In genomic region chr2:33444358-33444757, GRCm38 (mm10) we compare ENCODE assay signal across 8 mouse cellular contexts. TPM values are rescaled to one million over a fixed set of nuclear protein-coding genes. Genes with fewer than 3 reads are reported as not detected.
DNase-seq lines count a peak whose midpoint lies in the region; ATAC-seq and TF ChIP-seq lines count a peak whose summit lies in the region.

No protein-coding gene starts in this region.

- H3K9me3 ChIP-seq in midbrain, embryonic 14.5 days (ENCODE audit: control insufficient read depth, low read length): no peaks in the 10 kb centered on the region
- H3K9me3 ChIP-seq in midbrain, embryonic 10.5 days (replicated peaks): no peaks in the 10 kb centered on the region

- peaks cover 4% of the 10 kb centered on the region; the same call in 1 of the 2 replicates for H3K4me1 ChIP-seq in midbrain, embryonic 14.5 days (ENCODE audit: control insufficient read depth, insufficient read depth, low read length)
- peaks cover 18% of the 10 kb centered on the region for H3K4me1 ChIP-seq in midbrain, embryonic 10.5 days
- peaks cover 30% of the 10 kb centered on the region for H3K4me1 ChIP-seq in olfactory bulb, adult 2 months (ENCODE audit: control insufficient read depth, insufficient read depth, low read length)

- H3K4me2 ChIP-seq in midbrain, embryonic 14.5 days (ENCODE audit: low read length): no peak overlapping the region

- peaks cover 12% of the 10 kb centered on the region for H3K36me3 ChIP-seq in midbrain, embryonic 14.5 days (ENCODE audit: control insufficient read depth, insufficient read depth, low read length)
- peaks cover 10% of the 10 kb centered on the region for H3K36me3 ChIP-seq in midbrain, embryonic 10.5 days

- WGBS in midbrain, embryonic 14.5 days: 25% methylated on average over 5 of the region's 5 CpGs
- WGBS in midbrain, embryonic 10.5 days: 65% methylated on average over 5 of the region's 5 CpGs
- 10% methylated on average over 5 of the region's 5 CpGs for WGBS in olfactory bulb, adult 2 months

- ATAC-seq in midbrain, embryonic 14.5 days (ENCODE audit: low FRiP score, low TSS enrichment): no peak; the same call in 1 of the 2 replicates

- no peak overlapping the region for H3K27ac ChIP-seq in midbrain, embryonic 14.5 days (replicated peaks; ENCODE audit: low read depth, low read length)
- no peak overlapping the region for H3K27ac ChIP-seq in midbrain, embryonic 10.5 days (replicated peaks)
- H3K27ac ChIP-seq in olfactory bulb, adult 2 months (ENCODE audit: insufficient read depth, low read depth, low read length): no peak overlapping the region

- H3K9ac ChIP-seq in midbrain, embryonic 14.5 days (replicated peaks; ENCODE audit: low read length): no peak overlapping the region

- H3K4me3 ChIP-seq in midbrain, embryonic 14.5 days (replicated peaks; ENCODE audit: low read depth, low read length): no peak overlapping the region
- no peak overlapping the region for H3K4me3 ChIP-seq in midbrain, embryonic 10.5 days
- H3K4me3 ChIP-seq in olfactory bulb, adult 2 months (ENCODE audit: insufficient read depth, low read depth, low read length): no peak overlapping the region

- TF ChIP-seq POLR2A in olfactory bulb, adult 2 months (IDR thresholded peaks at IDR 0.05; ENCODE audit: insufficient read depth, low read depth, low read length): no peak

- peak; percentile 76 for DNase-seq in midbrain, embryonic 14.5 days
- no peak for DNase-seq in midbrain, embryonic 10.5 days (ENCODE audit: low spot score)
- peak; percentile 79 for DNase-seq in cerebellum, adult 9-11 months
- peak; percentile 83 to 92 for DNase-seq in heart, adult 9 months (ENCODE audit: low spot score in 2 of 2)
- peak; percentile 52 for DNase-seq in layer of hippocampus, adult 9-10 months (ENCODE audit: low spot score)
- no peak for DNase-seq in embryo, embryonic 10 days (ENCODE audit: low spot score)
- DNase-seq in embryo, embryonic 11 days: no peak

- H3K27me3 ChIP-seq in midbrain, embryonic 14.5 days (ENCODE audit: control insufficient read depth, insufficient read depth, low read length): no peaks in the 10 kb centered on the region
- peaks cover 11% of the 10 kb centered on the region; the same call in 1 of the 2 replicates for H3K27me3 ChIP-seq in midbrain, embryonic 10.5 days (ENCODE audit: low read depth, poor library complexity, severe bottlenecking)

- TF ChIP-seq CTCF in olfactory bulb, adult 2 months (IDR thresholded peaks at IDR 0.05; ENCODE audit: insufficient read depth, low read depth, low read length): 0 out of 2 replicates have a peak, but pooled peaks have one; percentile 10

RNA-seq across cellular contexts. Expression of gene Zbtb34, which starts 13.2 kb away (rescaled TPM):
- 5.6 and 9.2 TPM in 2 replicates for polyA plus RNA-seq in midbrain, embryonic 14.5 days (2014; fragmentation: Nextera tagmentation; extraction: Ambion mirVana)
- polyA plus RNA-seq in midbrain, embryonic 10.5 days (2016; fragmentation: Nextera tagmentation; extraction: Ambion mirVana): 6.1 and 7.4 TPM in 2 replicates
- not detected in 2 replicates for polyA plus RNA-seq in olfactory bulb, adult 2 months (2012; ENCODE audit: insufficient read depth, insufficient read length, low replicate concordance, missing spikeins)

RNA-seq across cellular contexts. Expression of gene Zbtb43, which starts 24.0 kb away (rescaled TPM):
- 29.9 and 33.0 TPM in 2 replicates for polyA plus RNA-seq in midbrain, embryonic 14.5 days (2014; fragmentation: Nextera tagmentation; extraction: Ambion mirVana)
- polyA plus RNA-seq in midbrain, embryonic 10.5 days (2016; fragmentation: Nextera tagmentation; extraction: Ambion mirVana): 20.3 and 25.3 TPM in 2 replicates
- not detected in 2 replicates for polyA plus RNA-seq in olfactory bulb, adult 2 months (2012; ENCODE audit: insufficient read depth, insufficient read length, low replicate concordance, missing spikeins)

Comparison
In these comparisons a context has a peak if more than half of its experiments do, and no peak if none do; other contexts are left out.
1. DNase-seq: peak in midbrain, embryonic 14.5 days (single experiment), cerebellum, adult 9-11 months (single experiment), heart, adult 9 months (2 of 2) and layer of hippocampus, adult 9-10 months (single experiment); none in midbrain, embryonic 10.5 days (single experiment), embryo, embryonic 10 days (single experiment) and embryo, embryonic 11 days (single experiment).
2. RNA of gene Zbtb43, which starts 24.0 kb away (polyA plus RNA-seq): 29.9 to 33.0 TPM in midbrain, embryonic 14.5 days and 20.3 to 25.3 TPM in midbrain, embryonic 10.5 days; not detected in olfactory bulb, adult 2 months; every median in the first group is over 10 times any median in the second.